Mouse (Mus musculus) kidney, postnatal 10 days (tissue): ENCODE results near the gene Lsm11.
"Not testable (repeated sequence)": the region's sequence is repeated elsewhere in the genome, so short reads cannot be mapped to it uniquely, and the experiment has no call there.

Source experiments
- DNase-seq: peaks from one replicate; pipeline ENCODE4 v3.0.0; 2021; ENCODE audit warnings: mixed read lengths

Gene Lsm11

GRCm38 (mm10) chr11:45881026-45881682 is 63.6 kb downstream of the Lsm11 start:
- peak; percentile 79 for DNase-seq

- DNase-seq, result not testable (repeated sequence)
Measured at GRCm38 (mm10) chr11:45879366-45879765, 65.4 kb downstream of the Lsm11 start.
